8 mouse cellular contexts compared by ENCODE assay signal in the genomic region with DNA sequence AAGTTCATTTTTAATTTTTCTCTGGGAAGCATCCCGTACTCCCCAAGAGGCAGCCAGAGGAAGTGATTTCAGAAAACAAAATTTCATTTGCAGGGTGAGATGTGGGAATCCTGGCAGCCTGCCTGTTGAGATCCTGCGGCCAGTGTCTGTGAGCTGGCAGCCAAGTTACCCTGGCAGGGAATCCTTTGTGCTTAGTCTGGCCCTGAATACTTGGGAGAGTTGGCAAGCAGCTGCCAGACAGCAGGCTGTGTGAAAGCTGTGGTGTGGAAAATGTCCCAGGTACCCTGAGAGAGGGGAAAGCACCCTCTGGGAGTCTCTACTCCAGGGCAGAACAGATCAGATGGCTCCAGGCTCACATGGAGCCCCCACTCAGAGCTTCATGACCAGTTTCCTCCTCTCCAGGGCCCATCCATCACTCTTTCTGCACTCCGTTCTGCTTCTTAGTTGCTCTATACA. TPM values are rescaled to one million over a fixed set of nuclear protein-coding genes. Genes with fewer than 3 reads are reported as not detected.
DNase-seq lines count a peak whose midpoint lies in the region; ATAC-seq lines count a peak whose summit lies in the region.

No protein-coding gene starts in this region.

- H3K36me3 ChIP-seq in hindbrain, embryonic 12.5 days, result no peaks in the 10 kb centered on the region
- no peaks in the 10 kb centered on the region for H3K36me3 ChIP-seq in neural tube, embryonic 14.5 days (ENCODE audit: control insufficient read depth, insufficient read depth, low read length)

- DNase-seq in NIH3T3 (ENCODE audit: low read depth), result peak; percentile 82
- peak; percentile 87 for DNase-seq in cerebellum, adult 11-12 months
- DNase-seq in frontal cortex, postnatal 36 days (ENCODE audit: low spot score in 2 of 2), result peak; percentile 79 to 84
- DNase-seq in left cerebral cortex, postnatal 10 days (ENCODE audit: extremely low spot score in 1 of 2, low spot score in 2 of 2), result peak; percentile 84 to 88
- DNase-seq in T-cell, adult 2 months (ENCODE audit: low spot score), result no peak

- intact Hi-C loops in left cerebral cortex, postnatal 10 days (cut with DNase I), result no loop called here

- peak; percentile 69 for ATAC-seq in hindbrain, embryonic 12.5 days (ENCODE audit: low FRiP score)
- peak; percentile 79 for ATAC-seq in neural tube, embryonic 14.5 days (ENCODE audit: low read depth)
- ATAC-seq in megakaryocyte progenitor cell, adult 5-6 weeks (replicated peaks; ENCODE audit: poor library complexity), result no peak

- no peaks in the 10 kb centered on the region for H3K9me3 ChIP-seq in hindbrain, embryonic 12.5 days (replicated peaks)
- no peaks in the 10 kb centered on the region for H3K9me3 ChIP-seq in neural tube, embryonic 14.5 days (ENCODE audit: control insufficient read depth, low read length)

- H3K27ac ChIP-seq in hindbrain, embryonic 12.5 days, result peak overlapping the region; percentile 92
- peak overlapping the region; percentile 94 for H3K27ac ChIP-seq in neural tube, embryonic 14.5 days (ENCODE audit: low read depth, low read length)

- no peak overlapping the region for H3K9ac ChIP-seq in hindbrain, embryonic 12.5 days
- H3K9ac ChIP-seq in neural tube, embryonic 14.5 days (replicated peaks; ENCODE audit: low read depth, low read length), result peak overlapping the region; percentile 12; the same call in 1 of the 2 replicates

- H3K4me1 ChIP-seq in hindbrain, embryonic 12.5 days, result peaks cover 29% of the 10 kb centered on the region
- peaks cover 38% of the 10 kb centered on the region for H3K4me1 ChIP-seq in neural tube, embryonic 14.5 days (ENCODE audit: control insufficient read depth, insufficient read depth, low read length)

- H3K4me2 ChIP-seq in hindbrain, embryonic 12.5 days (replicated peaks), result 0 out of 2 replicates have a peak overlapping the region, but pooled peaks have one; percentile 11
- peak overlapping the region; percentile 17; the same call in 1 of the 2 replicates for H3K4me2 ChIP-seq in neural tube, embryonic 14.5 days (ENCODE audit: low read depth, low read length)

- WGBS in hindbrain, embryonic 12.5 days, result 42% methylated on average over 3 of the region's 3 CpGs
- 15% methylated on average over 3 of the region's 3 CpGs for WGBS in neural tube, embryonic 14.5 days

- no peak overlapping the region for H3K4me3 ChIP-seq in hindbrain, embryonic 12.5 days
- no peak overlapping the region for H3K4me3 ChIP-seq in neural tube, embryonic 14.5 days (ENCODE audit: low read depth, low read length)

- 0 out of 2 replicates have a peak, but pooled peaks cover 4% of the 10 kb centered on the region for H3K27me3 ChIP-seq in hindbrain, embryonic 12.5 days
- H3K27me3 ChIP-seq in neural tube, embryonic 14.5 days (ENCODE audit: control insufficient read depth, insufficient read depth, low read length), result no peaks in the 10 kb centered on the region

RNA-seq across cellular contexts. Expression of gene Abat, which starts 27.7 kb away (rescaled TPM):
- 68.3 and 78.9 TPM in 2 replicates for polyA plus RNA-seq in hindbrain, embryonic 12.5 days (2016; fragmentation: Nextera tagmentation; extraction: Ambion mirVana)
- 100 to 1,000 TPM; 132 to 140 TPM for total RNA-seq in left cerebral cortex, postnatal 10 days (2021)
- 84.9 and 115 TPM in 2 replicates for polyA plus RNA-seq in neural tube, embryonic 14.5 days (2014; fragmentation: Nextera tagmentation; extraction: Ambion mirVana)
- total RNA-seq in megakaryocyte progenitor cell, adult 5-6 weeks (2015), result not detected in 2 replicates
- 0.03 and 0.21 TPM in 2 replicates for total RNA-seq in megakaryocyte progenitor cell, adult 5-6 weeks (2017)

Comparison
In these comparisons a context has a peak if more than half of its experiments do, and no peak if none do; other contexts are left out.
1. RNA of gene Abat, which starts 27.7 kb away (total RNA-seq): 132 to 140 TPM in left cerebral cortex, postnatal 10 days; 0.03 to 0.21 TPM in megakaryocyte progenitor cell, adult 5-6 weeks; every median in the first group is over 100 times any median in the second.